Comparison of ENCODE assay signal across 18 mouse cellular contexts in the genomic region with DNA sequence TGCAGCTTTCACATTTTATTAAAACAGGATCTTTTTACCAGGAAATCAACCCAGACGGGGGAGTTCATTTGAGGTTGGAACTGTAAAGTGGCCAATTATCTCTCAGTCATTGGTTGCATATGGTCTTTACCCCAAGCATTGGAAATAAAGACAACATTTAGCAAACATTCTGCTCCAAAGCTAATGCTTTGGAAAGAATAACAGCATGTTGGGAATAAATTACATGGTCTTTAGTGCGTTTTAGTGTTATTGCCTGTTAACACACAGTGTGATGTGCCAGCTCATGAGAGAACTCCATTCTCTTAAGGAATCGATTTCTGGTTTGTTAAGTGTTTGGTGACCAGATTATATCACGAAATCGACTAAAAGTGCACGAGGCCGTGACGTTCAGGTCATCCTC.
"Had no signal": no experiment of that assay in that cellular context is flagged by ENCODE, and none has a peak within 500 bp of the region (broad histone marks: within the 10 kb centered on the region; RNA-seq: fewer than 3 reads in every experiment).

No protein-coding gene starts in this region.

- H3K9me3 ChIP-seq: limb, embryonic 10.5 days; limb, embryonic 13.5 days; liver, embryonic 12.5 days; liver, embryonic 15.5 days; lung, embryonic 15.5 days; midbrain, embryonic 10.5 days; neural tube, embryonic 12.5 days had no signal

- H3K27ac ChIP-seq: limb, embryonic 10.5 days; limb, embryonic 13.5 days; liver, embryonic 12.5 days; liver, embryonic 15.5 days; lung, embryonic 15.5 days; midbrain, embryonic 10.5 days; neural tube, embryonic 12.5 days had no signal

- DNase-seq: kidney, adult 9 months; kidney, postnatal 14 days; kidney, postnatal 4 days; liver; lung, adult 18-20 months; lung, postnatal 10 days; lung, postnatal 36 days; midbrain, embryonic 14.5 days; thymus, adult 18-20 months; thymus, postnatal 36 days had no signal

- H3K4me3 ChIP-seq: limb, embryonic 10.5 days; limb, embryonic 13.5 days; liver, embryonic 12.5 days; liver, embryonic 15.5 days; lung, embryonic 15.5 days; megakaryocyte, embryonic 14.5 days; midbrain, embryonic 10.5 days; neural tube, embryonic 12.5 days had no signal

- ATAC-seq: liver, embryonic 12.5 days had no signal

- H3K4me2 ChIP-seq: limb, embryonic 13.5 days; liver, embryonic 12.5 days; liver, embryonic 15.5 days; lung, embryonic 15.5 days; neural tube, embryonic 12.5 days had no signal

- H3K27me3 ChIP-seq: limb, embryonic 13.5 days; liver, embryonic 12.5 days; liver, embryonic 15.5 days; lung, embryonic 15.5 days; megakaryocyte, embryonic 14.5 days; neural tube, embryonic 12.5 days had no signal

- H3K9ac ChIP-seq: limb, embryonic 13.5 days; liver, embryonic 12.5 days; liver, embryonic 15.5 days; lung, embryonic 15.5 days; neural tube, embryonic 12.5 days had no signal

- H3K4me1 ChIP-seq: limb, embryonic 10.5 days; limb, embryonic 13.5 days; liver, embryonic 12.5 days; liver, embryonic 15.5 days; lung, embryonic 15.5 days; megakaryocyte, embryonic 14.5 days; midbrain, embryonic 10.5 days; neural tube, embryonic 12.5 days had no signal

- H3K36me3 ChIP-seq: limb, embryonic 10.5 days; limb, embryonic 13.5 days; liver, embryonic 12.5 days; liver, embryonic 15.5 days; lung, embryonic 15.5 days; midbrain, embryonic 10.5 days; neural tube, embryonic 12.5 days had no signal
